Mouse (Mus musculus) lung, adult 2 months (tissue): Measurements from ENCODE around the gene Samd4. TPM values are rescaled to one million over a fixed set of nuclear protein-coding genes. Genes with fewer than 3 reads are reported as not detected.
"Not testable (repeated sequence)": the region's sequence is repeated elsewhere in the genome, so short reads cannot be mapped to it uniquely, and the experiment has no call there.

Experiments
- DNase-seq: peaks from one replicate; pipeline ENCODE4 v3.0.0; 2022
- H3K4me1 ChIP-seq: fragments of 200-500 bp; 2 replicates; pipeline ENCODE4 v1.6.1; 2011; ENCODE audit warnings: low read length; ENCODE audit not compliant: control insufficient read depth, insufficient read depth
- H3K4me3 ChIP-seq: fragments of 200-500 bp; replicated peaks from 2 replicates; pipeline ENCODE3; 2011; ENCODE audit warnings: low read depth, mild to moderate bottlenecking, control low read depth, low read length; ENCODE audit errors: extremely low read depth
- CTCF ChIP-seq: fragments of 200-500 bp; IDR thresholded peaks from 2 replicates; pipeline ENCODE4 v1.5.1; 2011; ENCODE audit warnings: mild to moderate bottlenecking, low read length, control low read depth; ENCODE audit not compliant: insufficient read depth
- POLR2A ChIP-seq: fragments of 200-500 bp; IDR thresholded peaks from 2 replicates; pipeline ENCODE4 v1.6.1; 2011; ENCODE audit warnings: low read depth, mild to moderate bottlenecking, control low read depth, low read length, borderline replicate concordance; ENCODE audit errors: extremely low read depth
- WGBS: fragments of 180-500 bp; shearing (Covaris S2); methylation state at CpG from one replicate; pipeline ENCODE4 v1.1.7; 2018; 5-methylcytosine and 5-hydroxymethylcytosine counted together
- polyA plus RNA-seq: library from polyadenylated mRNA; depleted of rRNA; stranded (reverse); fragments of >200 nt; gene quantifications from 2 replicates; pipeline ENCODE4 v1.2.3, GENCODE M21; 2012

Gene Samd4
- polyA plus RNA-seq, 1 experiment = 28.4 TPM

DNA sequence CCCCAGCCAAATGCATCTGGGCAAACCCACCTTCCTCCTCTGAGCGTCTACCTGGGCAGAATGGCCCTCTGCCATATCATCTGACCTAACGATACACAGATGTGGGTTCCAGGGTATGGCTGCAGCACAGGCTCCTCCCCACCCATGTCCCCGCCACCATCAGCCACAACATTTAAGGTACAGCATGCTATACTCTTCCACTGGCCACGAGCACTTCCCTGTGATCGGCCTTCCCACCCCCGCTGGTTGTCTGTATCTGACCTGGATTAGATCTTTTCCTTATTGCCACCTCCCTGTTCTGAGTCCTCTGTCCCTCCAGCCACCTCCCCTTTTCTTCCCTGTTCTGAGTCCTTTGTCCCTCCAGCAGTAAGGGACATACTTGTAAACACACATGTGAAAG lies 209.3 kb downstream of the Samd4 start:
- TF ChIP-seq CTCF (no peak), POLR2A (no peak)
- H3K4me1 ChIP-seq = 0 out of 2 replicates have a peak, but pooled peaks cover under 1% of the 10 kb centered on the region
- 95% methylated on average over 6 of the region's 6 CpGs for WGBS
- H3K4me3 ChIP-seq = no peak overlapping the region
- no peak for DNase-seq

DNA sequence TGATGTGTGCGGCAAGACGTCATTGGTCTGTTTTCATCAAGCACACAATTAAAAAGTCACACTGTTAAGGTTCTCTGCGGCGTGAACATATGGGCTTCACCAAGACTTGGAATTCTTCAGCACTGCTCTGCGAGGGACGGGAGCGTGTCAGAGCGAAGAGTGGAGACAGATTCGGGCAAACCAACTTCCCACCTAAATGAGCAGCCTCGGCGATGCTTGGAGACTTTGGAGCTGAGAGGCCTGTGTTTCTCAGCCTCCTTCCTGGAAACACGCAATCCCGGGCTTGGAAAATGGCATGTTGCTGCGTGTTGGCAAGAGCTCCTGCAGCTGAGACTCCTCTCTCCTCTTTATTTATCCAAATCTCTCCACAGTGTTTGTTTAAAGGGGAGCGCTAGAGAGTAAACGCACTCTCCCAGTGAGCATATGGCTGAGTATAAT lies 210.7 kb downstream of the Samd4 start:
- peak; percentile 15 for DNase-seq
- Histone ChIP-seq H3K4me3 (no peak overlapping the region), H3K4me1 (no peaks in the 10 kb centered on the region)
- TF ChIP-seq CTCF (no peak), POLR2A (no peak)
- WGBS = 48% methylated on average over 16 of the region's 16 CpGs

GRCm38 (mm10) chr14:47095036-47095435 lies 212.4 kb downstream of the Samd4 start:
- no peak for TF ChIP-seq POLR2A
- no peak for TF ChIP-seq CTCF
- 85% methylated on average over 3 of the region's 3 CpGs for WGBS
- no peak overlapping the region for H3K4me3 ChIP-seq
- DNase-seq = no peak
- H3K4me1 ChIP-seq = no peaks in the 10 kb centered on the region

GRCm38 (mm10) chr14:47096357-47096756 lies 213.7 kb downstream of the Samd4 start:
- no peak for DNase-seq
- 75% methylated on average over 5 of the region's 5 CpGs for WGBS
- H3K4me1 ChIP-seq = no peaks in the 10 kb centered on the region
- no peak for TF ChIP-seq CTCF
- no peak for TF ChIP-seq POLR2A
- H3K4me3 ChIP-seq = no peak overlapping the region

- Histone ChIP-seq H3K4me1 (no peaks in the 10 kb centered on the region), H3K4me3 (peak overlapping the region; percentile 36)
- DNase-seq = peak; percentile 12
- no peak for TF ChIP-seq POLR2A
- no peak for TF ChIP-seq CTCF
- WGBS = 36% methylated on average over 19 of the region's 19 CpGs
Observed at GRCm38 (mm10) chr14:47104246-47105173, 221.9 kb downstream of the Samd4 start.

DNA sequence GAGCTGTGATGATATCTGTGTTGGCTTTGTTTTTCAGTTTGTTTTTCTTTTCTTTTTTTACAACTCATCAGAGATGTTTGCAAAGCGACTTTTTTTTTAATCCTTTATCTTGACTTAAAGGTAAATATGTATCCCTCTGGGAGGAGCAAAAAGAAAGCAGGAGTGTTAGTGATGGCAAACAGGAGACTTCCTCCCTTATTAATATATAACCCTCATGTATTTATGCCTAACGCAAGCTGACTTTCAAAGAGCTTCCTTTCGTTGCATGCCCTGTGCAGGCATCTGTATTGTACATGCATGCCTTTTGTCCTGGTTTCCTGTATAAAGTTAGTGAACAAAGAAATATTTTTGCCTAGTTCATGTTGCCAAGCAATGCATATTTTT lies 222.5 kb downstream of the Samd4 start:
- no peak for TF ChIP-seq POLR2A
- no peak for TF ChIP-seq CTCF
- Histone ChIP-seq H3K4me1 (no peaks in the 10 kb centered on the region), H3K4me3 (no peak overlapping the region)
- 40% methylated on average over 3 of the region's 3 CpGs for WGBS
- no peak for DNase-seq

- no peak for DNase-seq
- Histone ChIP-seq H3K4me3 (no peak overlapping the region), H3K4me1 (no peaks in the 10 kb centered on the region)
- no peak for TF ChIP-seq POLR2A
- no peak for TF ChIP-seq CTCF
- WGBS = 91% methylated on average over 3 of the region's 3 CpGs
Observed at GRCm38 (mm10) chr14:47105755-47106154, 223.1 kb downstream of the Samd4 start.

GRCm38 (mm10) chr14:47107461-47107860 lies 224.8 kb downstream of the Samd4 start:
- WGBS = 76% methylated on average over 3 of the region's 3 CpGs
- H3K4me1 ChIP-seq = no peaks in the 10 kb centered on the region
- no peak for DNase-seq
- H3K4me3 ChIP-seq = no peak overlapping the region
- TF ChIP-seq CTCF (no peak), POLR2A (no peak)

GRCm38 (mm10) chr14:47110391-47110790 lies 227.7 kb downstream of the Samd4 start:
- not testable (repeated sequence) for DNase-seq, H3K4me3 ChIP-seq, H3K4me1 ChIP-seq
- 83% methylated on average over 7 of the region's 7 CpGs for WGBS

GRCm38 (mm10) chr14:47111341-47111740 lies 228.7 kb downstream of the Samd4 start:
- no peaks in the 10 kb centered on the region for H3K4me1 ChIP-seq
- whole genome bisulfite sequencing = 45% methylated on average over 9 of the region's 9 CpGs
- DNase-seq = no peak
- no peak overlapping the region for H3K4me3 ChIP-seq
- TF ChIP-seq POLR2A = no peak
- no peak for TF ChIP-seq CTCF

GRCm38 (mm10) chr14:47115154-47115553 lies 232.5 kb downstream of the Samd4 start:
- Histone ChIP-seq H3K4me3 (no peak overlapping the region), H3K4me1 (no peaks in the 10 kb centered on the region)
- 59% methylated on average over 9 of the region's 9 CpGs for WGBS
- DNase-seq = no peak
- no peak for TF ChIP-seq CTCF
